Mouse (Mus musculus) intestine, embryonic 14.5 days (tissue): ENCODE data around the gene Arih2. TPM values are rescaled to one million over a fixed set of nuclear protein-coding genes. Genes with fewer than 3 reads are reported as not detected.

Experiments used
- ATAC-seq: fragments of 200-750 bp; cut with Nextera tagmentation; replicated peaks from 2 replicates; pipeline ENCODE4 v1.8.0; 2017; ENCODE audit warnings: low read depth, moderate number of reproducible peaks, moderate TSS enrichment, moderate library complexity; ENCODE audit not compliant: low FRiP score, low TSS enrichment
- DNase-seq: peaks from one replicate; pipeline ENCODE4 v3.0.0-alpha.2; 2018; ENCODE audit warnings: low spot score
- H3K27ac ChIP-seq: fragments of 300-500 bp; sonication (generic); 2 replicates; pipeline ENCODE4 v1.5.1; 2014; ENCODE audit warnings: low read depth, mild to moderate bottlenecking, control low read depth
- H3K27me3 ChIP-seq: fragments of 300-500 bp; sonication (generic); replicated peaks from 2 replicates; pipeline ENCODE4 v1.6.1; 2014; ENCODE audit warnings: low read length, control low read depth; ENCODE audit not compliant: control insufficient read depth, insufficient read depth
- H3K36me3 ChIP-seq: fragments of 300-500 bp; sonication (generic); 2 replicates; pipeline ENCODE4 v1.6.1; 2014; ENCODE audit warnings: low read length, control low read depth; ENCODE audit not compliant: control insufficient read depth, insufficient read depth
- H3K4me1 ChIP-seq: fragments of 300-500 bp; sonication (generic); replicated peaks from 2 replicates; pipeline ENCODE4 v1.6.1; 2014; ENCODE audit warnings: low read length, control low read depth, mixed read lengths; ENCODE audit not compliant: control insufficient read depth, insufficient read depth
- H3K4me2 ChIP-seq: fragments of 300-500 bp; sonication (generic); 2 replicates; pipeline ENCODE4 v1.6.1; 2014; ENCODE audit warnings: low read length
- H3K4me3 ChIP-seq: fragments of 300-500 bp; sonication (generic); 2 replicates; pipeline ENCODE4 v1.5.1; 2014; ENCODE audit warnings: low read depth, low read length, control low read depth, mixed read lengths
- H3K9ac ChIP-seq: fragments of 300-500 bp; sonication (generic); 2 replicates; pipeline ENCODE4 v1.6.1; 2014; ENCODE audit warnings: mild to moderate bottlenecking, low read length
- H3K9me3 ChIP-seq: fragments of 300-500 bp; sonication (generic); 2 replicates; pipeline ENCODE4 v1.6.1; 2016; ENCODE audit warnings: low read length, control low read depth; ENCODE audit not compliant: control insufficient read depth
- WGBS: fragments of 180-500 bp; shearing (Covaris S2); extraction: QIAGEN DNeasy Blood & Tissue Kit; methylation state at CpG from one replicate; pipeline ENCODE4 v1.1.7; 2014; 5-methylcytosine and 5-hydroxymethylcytosine counted together
- polyA plus RNA-seq: library from polyadenylated mRNA; unstranded; fragments of >200 nt; fragmentation: Nextera tagmentation; extraction: Ambion mirVana; gene quantifications from 2 replicates; pipeline ENCODE4 v1.2.1, GENCODE M21; 2014

The Arih2 gene
- polyA plus RNA-seq, 1 experiment from 2014 or later, result 43.1 TPM

- WGBS, result 78% methylated on average over 4 of the region's 4 CpGs
- H3K27ac ChIP-seq, result no peak overlapping the region
- no peak for ATAC-seq
These were observed 47.2 kb downstream of the Arih2 start for GRCm38 (mm10) chr9:108601986-108602385.

GRCm38 (mm10) chr9:108600011-108600410, 49.2 kb downstream of the Arih2 start:
- Histone ChIP-seq H3K4me3 (no peak overlapping the region), H3K36me3 (peaks cover 28% of the 10 kb centered on the region), H3K9ac (no peak overlapping the region), H3K4me1 (no peaks in the 10 kb centered on the region), H3K4me2 (no peak overlapping the region), H3K9me3 (no peaks in the 10 kb centered on the region), H3K27ac (no peak overlapping the region), H3K27me3 (no peaks in the 10 kb centered on the region)
- WGBS, result 59% methylated on average over 2 of the region's 2 CpGs
- ATAC-seq (no peak), DNase-seq (no peak)

More at GRCm38 (mm10) chr9:108601986-108602385, 47.2 kb downstream of the Arih2 start:
- H3K27me3 ChIP-seq, result no peaks in the 10 kb centered on the region
- no peak overlapping the region for H3K4me3 ChIP-seq
- peaks cover 46% of the 10 kb centered on the region for H3K36me3 ChIP-seq
- no peaks in the 10 kb centered on the region for H3K9me3 ChIP-seq
- DNase-seq, result no peak
- no peak overlapping the region for H3K4me2 ChIP-seq
- no peak overlapping the region for H3K9ac ChIP-seq
- no peaks in the 10 kb centered on the region for H3K4me1 ChIP-seq

GRCm38 (mm10) chr9:108599021-108599566, 50.1 kb downstream of the Arih2 start:
- Histone ChIP-seq H3K9ac (no peak overlapping the region), H3K4me2 (no peak overlapping the region), H3K36me3 (peaks cover 19% of the 10 kb centered on the region), H3K9me3 (no peaks in the 10 kb centered on the region), H3K27ac (no peak overlapping the region), H3K4me3 (no peak overlapping the region), H3K27me3 (no peaks in the 10 kb centered on the region), H3K4me1 (no peaks in the 10 kb centered on the region)
- no peak for ATAC-seq
- WGBS, result 84% methylated on average over 4 of the region's 4 CpGs
- DNase-seq, result no peak

GRCm38 (mm10) chr9:108596998-108597764, 52.0 kb downstream of the Arih2 start, which contains the start of gene P4htm:
Gene P4htm (minus strand): TSS chr9:108597667.
- Histone ChIP-seq H3K4me3 (peak within 1 kb of the TSS; percentile 64), H3K4me2 (peak within 1 kb of the TSS; percentile 88), H3K9ac (peak within 1 kb of the TSS; percentile 57), H3K4me1 (no peaks in the 10 kb centered on the region), H3K9me3 (no peaks in the 10 kb centered on the region), H3K27ac (no peak within 1 kb of the TSS), H3K36me3 (no peaks in the 10 kb centered on the region), H3K27me3 (no peaks in the 10 kb centered on the region)
- ATAC-seq, result peak; percentile 71
- WGBS, result 4% methylated on average over 66 of the region's 69 CpGs
- DNase-seq, result peak; percentile 81

GRCm38 (mm10) chr9:108594354-108594753, 54.8 kb downstream of the Arih2 start:
- Histone ChIP-seq H3K4me3 (no peak overlapping the region), H3K9ac (no peak overlapping the region), H3K9me3 (no peaks in the 10 kb centered on the region), H3K4me2 (no peak overlapping the region), H3K27me3 (no peaks in the 10 kb centered on the region), H3K36me3 (no peaks in the 10 kb centered on the region), H3K4me1 (no peaks in the 10 kb centered on the region), H3K27ac (no peak overlapping the region)
- DNase-seq (no peak), ATAC-seq (no peak)
- 81% methylated on average over 3 of the region's 3 CpGs for WGBS

GRCm38 (mm10) chr9:108591462-108591861, 57.7 kb downstream of the Arih2 start:
- H3K27ac ChIP-seq, result no peak overlapping the region
- H3K36me3 ChIP-seq, result no peaks in the 10 kb centered on the region
- WGBS, result 94% methylated on average over 4 of the region's 4 CpGs
- no peak for DNase-seq
- H3K4me3 ChIP-seq, result no peak overlapping the region
- H3K27me3 ChIP-seq, result no peaks in the 10 kb centered on the region
- no peak for ATAC-seq
- peaks cover 24% of the 10 kb centered on the region for H3K4me1 ChIP-seq
- H3K9ac ChIP-seq, result no peak overlapping the region
- no peaks in the 10 kb centered on the region for H3K9me3 ChIP-seq
- H3K4me2 ChIP-seq, result no peak overlapping the region

- no peaks in the 10 kb centered on the region for H3K9me3 ChIP-seq
- no peak overlapping the region for H3K4me3 ChIP-seq
- no peak overlapping the region for H3K4me2 ChIP-seq
- 56% methylated on average over 5 of the region's 5 CpGs for WGBS
- ATAC-seq (no peak), DNase-seq (no peak)
- H3K36me3 ChIP-seq, result no peaks in the 10 kb centered on the region
- H3K27me3 ChIP-seq, result no peaks in the 10 kb centered on the region
- no peak overlapping the region for H3K27ac ChIP-seq
- H3K9ac ChIP-seq, result no peak overlapping the region
- peaks cover 24% of the 10 kb centered on the region for H3K4me1 ChIP-seq
These were observed 60.0 kb downstream of the Arih2 start for GRCm38 (mm10) chr9:108589229-108589628.

GRCm38 (mm10) chr9:108587571-108588180, 61.5 kb downstream of the Arih2 start:
- Histone ChIP-seq H3K27me3 (no peaks in the 10 kb centered on the region), H3K36me3 (no peaks in the 10 kb centered on the region), H3K4me3 (no peak overlapping the region; the same call in 1 of the 2 replicates), H3K4me1 (peaks cover 24% of the 10 kb centered on the region), H3K27ac (peak overlapping the region; percentile 78), H3K9ac (0 out of 2 replicates have a peak overlapping the region, but pooled peaks have one; percentile 25), H3K4me2 (peak overlapping the region; percentile 42), H3K9me3 (no peaks in the 10 kb centered on the region)
- DNase-seq, result peak; percentile 82
- ATAC-seq, result peak; percentile 93
- 3% methylated on average over 14 of the region's 14 CpGs for WGBS
